Mouse (Mus musculus) lung, embryonic 14.5 days (tissue): Measurements from ENCODE around the gene Zfp651. TPM values are rescaled to one million over a fixed set of nuclear protein-coding genes. Genes with fewer than 3 reads are reported as not detected.

Source experiments
- ATAC-seq: fragments of 200-750 bp; cut with Nextera tagmentation; 2 replicates; pipeline ENCODE4 v1.8.0; 2017; ENCODE audit warnings: mild to moderate bottlenecking, moderate TSS enrichment, moderate library complexity; ENCODE audit not compliant: insufficient read depth
- DNase-seq: peaks from one replicate; pipeline ENCODE4 v3.0.0-alpha.2; 2015
- H3K27ac ChIP-seq: fragments of 300-500 bp; sonication (generic); 2 replicates; pipeline ENCODE4 v1.5.1; 2014; ENCODE audit warnings: low read depth, mild to moderate bottlenecking, moderate library complexity
- H3K27me3 ChIP-seq: fragments of 300-500 bp; sonication (generic); 2 replicates; pipeline ENCODE4 v1.6.1; 2014; ENCODE audit warnings: low read length, control low read depth; ENCODE audit not compliant: insufficient read depth
- H3K36me3 ChIP-seq: fragments of 300-500 bp; sonication (generic); 2 replicates; pipeline ENCODE4 v1.6.1; 2014; ENCODE audit warnings: control low read depth; ENCODE audit not compliant: insufficient read depth
- H3K4me1 ChIP-seq: fragments of 300-500 bp; sonication (generic); 2 replicates; pipeline ENCODE4 v1.6.1; 2014; ENCODE audit warnings: antibody characterized with exemption, control low read depth; ENCODE audit not compliant: insufficient read depth
- H3K4me2 ChIP-seq: fragments of 300-500 bp; sonication (generic); 2 replicates; pipeline ENCODE4 v1.6.1; 2014; ENCODE audit warnings: mild to moderate bottlenecking
- H3K4me3 ChIP-seq: fragments of 300-500 bp; sonication (generic); 2 replicates; pipeline ENCODE4 v1.5.1; 2014; ENCODE audit warnings: low read depth, low read length
- H3K9ac ChIP-seq: fragments of 300-500 bp; sonication (generic); 2 replicates; pipeline ENCODE4 v1.6.1; 2014
- H3K9me3 ChIP-seq: fragments of 300-500 bp; sonication (generic); 2 replicates; pipeline ENCODE4 v1.6.1; 2016; ENCODE audit warnings: low read depth, low read length, control low read depth
- CTCF ChIP-seq: IDR thresholded peaks from 2 replicates; pipeline ENCODE4 v1.5.1; 2016; ENCODE audit warnings: antibody characterized with exemption, low read depth
- WGBS: fragments of 180-500 bp; shearing (Covaris S2); extraction: QIAGEN DNeasy Blood & Tissue Kit; methylation state at CpG from one replicate; pipeline ENCODE4 v1.1.7; 2014; 5-methylcytosine and 5-hydroxymethylcytosine counted together
- polyA plus RNA-seq: library from polyadenylated mRNA; unstranded; fragments of >200 nt; fragmentation: Nextera tagmentation; extraction: Ambion mirVana; gene quantifications from 2 replicates; pipeline ENCODE4 v1.2.1, GENCODE M21; 2014

The Zfp651 gene
- polyA plus RNA-seq, 1 experiment from 2014 or later: 13.8 TPM

DNA sequence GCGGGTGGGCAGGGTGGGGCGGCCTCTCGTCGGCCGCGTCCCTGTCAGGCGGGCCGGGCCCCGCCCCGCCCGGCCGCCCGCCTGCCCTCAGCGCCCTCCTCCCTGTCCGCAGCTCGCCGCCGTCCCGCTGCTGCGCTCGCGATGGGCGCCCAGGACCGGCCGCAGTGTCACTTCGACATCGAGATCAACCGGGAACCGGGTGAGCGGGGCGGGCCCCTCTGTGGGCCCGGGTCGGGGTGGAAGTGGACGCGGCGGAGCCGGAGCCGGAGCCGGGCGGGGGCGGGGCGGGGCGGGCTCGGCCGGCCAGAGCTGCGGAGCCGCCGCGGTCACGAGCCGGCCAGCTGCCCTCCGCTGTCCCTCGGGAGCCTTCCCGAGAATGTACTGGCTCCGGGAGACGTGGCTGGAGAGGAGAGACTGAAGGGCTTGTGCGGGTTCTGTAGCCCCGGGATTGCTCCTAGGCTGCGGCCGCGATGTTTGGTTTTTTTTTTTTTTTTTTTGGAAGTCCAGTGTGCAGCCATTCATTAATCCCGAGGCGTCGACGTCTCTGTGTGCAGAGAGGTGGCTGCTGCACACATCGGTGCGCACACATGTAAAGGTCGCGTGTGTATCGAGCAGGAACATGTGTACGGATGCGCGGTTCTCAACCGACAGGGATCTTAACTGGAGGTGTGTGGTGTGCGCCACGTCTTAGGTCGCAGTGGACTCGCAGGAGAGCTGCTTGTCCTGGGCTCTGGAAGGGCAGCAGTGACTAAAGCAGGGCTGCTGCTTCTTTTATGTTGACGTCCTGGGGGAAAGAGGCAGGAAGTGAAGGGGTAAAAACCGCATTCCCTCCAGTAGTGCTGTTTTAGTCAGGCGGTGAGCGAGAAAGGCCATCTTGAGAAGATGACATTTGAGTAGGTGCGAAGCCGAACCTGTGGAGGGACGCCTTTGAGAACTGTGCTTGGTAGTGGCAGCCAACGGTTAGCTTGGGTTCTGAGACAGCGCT lies 39.5 kb upstream of the Zfp651 start:
- peak; percentile 56 for DNase-seq
- peak; percentile 73 for ATAC-seq
- Histone ChIP-seq H3K36me3 (no peaks in the 10 kb centered on the region), H3K9me3 (no peaks in the 10 kb centered on the region), H3K27me3 (no peaks in the 10 kb centered on the region), H3K4me2 (peak overlapping the region; percentile 96), H3K4me1 (no peaks in the 10 kb centered on the region), H3K9ac (peak overlapping the region; percentile 93), H3K27ac (peak overlapping the region; percentile 97), H3K4me3 (peak overlapping the region; percentile 87)
- no peak for TF ChIP-seq CTCF
- WGBS: under 1% methylated on average over 77 of the region's 87 CpGs

DNA sequence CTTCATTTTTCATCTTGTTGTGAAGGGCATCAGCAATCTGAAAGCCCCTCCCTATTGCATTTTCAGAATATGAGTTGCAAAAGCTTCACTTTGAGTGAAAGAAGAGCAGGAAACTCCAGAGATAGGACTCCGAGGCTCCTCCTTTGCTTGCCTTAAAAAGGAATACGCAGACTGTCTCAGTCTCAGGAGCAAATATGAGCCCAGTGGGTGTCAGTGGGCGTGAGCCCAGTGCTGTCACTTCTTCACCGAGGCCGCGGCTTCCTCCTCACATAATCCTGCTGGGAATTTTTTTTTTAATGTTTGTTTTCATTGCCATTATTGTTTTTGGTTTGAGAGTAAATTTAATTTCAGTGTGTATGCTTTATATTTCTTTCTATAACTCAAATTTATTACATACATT lies 18.6 kb upstream of the Zfp651 start:
- Histone ChIP-seq H3K9me3 (no peaks in the 10 kb centered on the region), H3K4me2 (no peak overlapping the region), H3K9ac (no peak overlapping the region), H3K27me3 (no peaks in the 10 kb centered on the region), H3K36me3 (peaks cover 76% of the 10 kb centered on the region), H3K27ac (no peak overlapping the region), H3K4me3 (no peak overlapping the region), H3K4me1 (no peaks in the 10 kb centered on the region)
- TF ChIP-seq CTCF: no peak
- WGBS: 82% methylated on average over 6 of the region's 6 CpGs
- no peak for DNase-seq
- ATAC-seq: no peak

DNA sequence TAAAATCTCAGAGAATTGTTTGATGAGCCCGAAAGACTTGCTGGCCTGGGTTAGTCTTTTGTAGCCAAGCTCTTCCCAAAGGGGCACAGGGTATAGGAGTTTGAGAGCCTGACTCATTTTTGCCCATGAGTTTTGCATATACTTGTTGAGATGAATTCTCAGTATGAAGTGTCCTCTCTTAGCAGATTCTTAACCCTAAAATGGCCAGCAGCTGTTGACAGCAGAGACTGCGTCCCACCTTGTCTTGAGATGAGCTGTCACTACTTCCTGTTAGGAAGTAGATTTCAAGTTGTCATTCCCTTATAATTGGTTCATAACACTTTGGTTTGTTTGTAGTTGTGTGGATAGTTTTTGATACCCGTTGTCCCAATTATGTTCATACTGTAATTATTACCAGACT lies 18.0 kb upstream of the Zfp651 start:
- TF ChIP-seq CTCF: no peak
- no peaks in the 10 kb centered on the region for H3K9me3 ChIP-seq
- no peak for ATAC-seq

DNA sequence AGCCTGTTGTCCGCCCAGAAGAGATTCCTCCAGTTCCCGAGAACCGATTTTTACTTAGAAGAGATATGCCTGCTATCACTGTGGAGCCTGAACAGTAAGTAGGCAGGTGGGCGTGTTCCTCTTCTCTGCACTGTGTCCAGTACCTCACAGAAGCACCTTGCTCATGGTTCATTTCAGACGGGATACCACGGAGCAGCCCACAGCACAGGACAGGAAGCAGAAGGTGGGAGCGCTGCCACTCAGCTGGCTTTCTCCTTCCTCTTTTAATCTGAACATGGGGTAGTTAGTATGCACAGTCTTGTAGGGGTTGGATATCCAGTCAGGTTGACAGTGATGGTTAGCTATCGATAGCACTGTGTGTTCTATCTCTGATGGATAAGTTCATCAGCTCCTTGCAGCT lies 15.1 kb upstream of the Zfp651 start:
- H3K36me3 ChIP-seq: peaks cover 90% of the 10 kb centered on the region
- H3K4me1 ChIP-seq: no peaks in the 10 kb centered on the region
- DNase-seq (no peak), ATAC-seq (no peak)
- H3K4me3 ChIP-seq: no peak overlapping the region
- no peaks in the 10 kb centered on the region for H3K27me3 ChIP-seq
- WGBS: 86% methylated on average over 8 of the region's 8 CpGs
- H3K9ac ChIP-seq: no peak overlapping the region
- no peak for TF ChIP-seq CTCF
- no peak overlapping the region for H3K4me2 ChIP-seq
- H3K27ac ChIP-seq: no peak overlapping the region
- H3K9me3 ChIP-seq: no peaks in the 10 kb centered on the region

More for the DNA sequence above, 18.0 kb upstream of the Zfp651 start:
- H3K27me3 ChIP-seq: no peaks in the 10 kb centered on the region
- no peak overlapping the region for H3K27ac ChIP-seq
- no peak overlapping the region for H3K4me3 ChIP-seq
- no peak overlapping the region for H3K4me2 ChIP-seq
- peaks cover 76% of the 10 kb centered on the region for H3K36me3 ChIP-seq
- WGBS: 90% methylated on average over 3 of the region's 3 CpGs
- H3K9ac ChIP-seq: no peak overlapping the region
- DNase-seq: no peak
- no peaks in the 10 kb centered on the region for H3K4me1 ChIP-seq

DNA sequence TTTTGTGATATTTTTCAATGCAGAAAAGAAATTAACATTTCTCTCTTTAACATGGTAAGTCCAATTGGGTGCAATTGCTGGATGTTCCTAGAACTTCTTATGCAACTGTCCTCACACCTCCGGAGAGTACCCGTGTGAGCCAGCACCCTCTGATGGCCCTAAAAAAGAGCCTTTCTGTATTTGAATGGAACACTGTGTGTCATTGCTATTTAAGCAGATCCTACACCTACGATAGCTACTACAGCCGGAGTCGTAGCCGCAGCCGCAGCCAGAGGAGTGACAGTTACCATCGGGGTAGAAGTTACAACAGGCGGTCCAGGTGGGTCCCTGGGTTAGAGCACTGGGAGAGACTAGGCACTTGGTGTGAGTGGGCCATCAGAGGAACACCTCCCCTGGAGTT lies 6.4 kb upstream of the Zfp651 start:
- DNase-seq: no peak
- no peak overlapping the region for H3K4me2 ChIP-seq
- H3K9me3 ChIP-seq: no peaks in the 10 kb centered on the region
- WGBS: 95% methylated on average over 9 of the region's 9 CpGs
- TF ChIP-seq CTCF: no peak
- no peak overlapping the region for H3K4me3 ChIP-seq
- ATAC-seq: no peak
- no peaks in the 10 kb centered on the region for H3K4me1 ChIP-seq
- no peak overlapping the region for H3K27ac ChIP-seq
- peaks cover 91% of the 10 kb centered on the region for H3K36me3 ChIP-seq
- H3K9ac ChIP-seq: no peak overlapping the region
- no peaks in the 10 kb centered on the region for H3K27me3 ChIP-seq

DNA sequence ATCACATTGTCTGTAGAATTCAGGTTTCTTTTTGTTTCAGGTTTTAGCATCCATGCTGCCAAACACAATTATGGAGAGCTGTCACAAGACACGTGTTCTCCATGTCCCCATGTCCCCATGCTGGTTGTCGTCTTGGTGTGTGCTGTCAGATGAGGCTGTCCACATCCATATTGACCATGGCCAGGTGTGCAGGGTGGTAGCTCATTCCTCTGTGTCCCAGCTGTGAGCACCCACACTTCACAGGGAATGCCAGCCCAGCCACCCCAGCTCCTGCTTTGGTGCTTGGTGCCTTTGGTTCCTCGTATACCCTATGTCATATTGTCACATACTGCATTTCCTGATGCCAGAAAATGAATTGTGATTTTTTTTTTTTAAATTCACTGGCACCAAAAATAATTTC lies 4.5 kb upstream of the Zfp651 start:
- H3K27me3 ChIP-seq: no peaks in the 10 kb centered on the region
- no peak overlapping the region for H3K27ac ChIP-seq
- peaks cover 72% of the 10 kb centered on the region for H3K36me3 ChIP-seq
- 86% methylated on average over 3 of the region's 3 CpGs for WGBS
- no peak overlapping the region for H3K9ac ChIP-seq
- H3K4me1 ChIP-seq: 0 out of 2 replicates have a peak, but pooled peaks cover 5% of the 10 kb centered on the region
- H3K4me3 ChIP-seq: no peak overlapping the region
- no peak for ATAC-seq
- no peak overlapping the region for H3K4me2 ChIP-seq
- H3K9me3 ChIP-seq: no peaks in the 10 kb centered on the region
- TF ChIP-seq CTCF: no peak
- DNase-seq: no peak

DNA sequence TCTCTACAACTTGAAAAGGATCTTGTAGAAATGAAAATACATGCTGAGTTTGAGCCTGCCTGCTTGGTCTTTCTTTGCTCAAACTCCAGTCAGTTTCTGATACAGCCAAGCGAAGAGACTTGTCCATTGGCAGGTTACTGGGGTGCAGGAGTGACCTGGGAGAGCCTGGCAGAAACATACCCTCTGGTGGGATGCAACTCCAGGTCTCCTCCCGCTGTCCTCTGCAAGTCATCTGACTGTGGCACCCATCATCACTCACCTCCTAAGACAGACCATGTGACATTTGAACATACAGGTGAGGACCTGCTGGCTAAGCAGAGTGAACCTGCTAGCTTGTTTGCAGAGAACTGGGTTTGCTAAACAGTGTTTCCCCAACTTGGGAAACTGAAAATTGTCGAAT lies 2.3 kb upstream of the Zfp651 start:
- Histone ChIP-seq H3K27ac (no peak overlapping the region), H3K4me2 (no peak overlapping the region), H3K27me3 (no peaks in the 10 kb centered on the region), H3K9me3 (no peaks in the 10 kb centered on the region), H3K4me3 (no peak overlapping the region), H3K36me3 (peaks cover 51% of the 10 kb centered on the region), H3K4me1 (0 out of 2 replicates have a peak, but pooled peaks cover 8% of the 10 kb centered on the region), H3K9ac (no peak overlapping the region)
- ATAC-seq (no peak), DNase-seq (no peak)
- TF ChIP-seq CTCF: no peak
- WGBS: 82% methylated on average over 3 of the region's 3 CpGs
